Mouse (Mus musculus): ENCODE measurements at regions not wholly inside any gene's neighbourhood (a gene's known extent, or its start where the extent isn't known, plus 50 kb on each side); places are given as distances from the start of the nearest gene placed in this dataset.

- Histone ChIP-seq H3K9ac (ENCODE audit: low read depth, low read length) (no peak overlapping the region), H3K4me2 (no peak overlapping the region), H3K4me3 (ENCODE audit: low read depth, low read length) (no peak overlapping the region), H3K27me3 (ENCODE audit: control insufficient read depth, insufficient read depth, low read length) (no peaks in the 10 kb centered on the region), H3K4me1 (ENCODE audit: control insufficient read depth, insufficient read depth, low read length) (no peaks in the 10 kb centered on the region), H3K36me3 (ENCODE audit: control insufficient read depth, insufficient read depth, low read length) (no peaks in the 10 kb centered on the region), H3K9me3 (replicated peaks; ENCODE audit: control insufficient read depth, low read length) (no peaks in the 10 kb centered on the region), H3K27ac (ENCODE audit: low read depth, low read length) (peak overlapping the region; percentile 62)
- WGBS (ENCODE audit: insufficient replicate concordance): 48% methylated on average over 10 of the region's 10 CpGs
- ATAC-seq (replicated peaks; ENCODE audit: insufficient number of reproducible peaks, low FRiP score, low TSS enrichment): no peak; the same call in 1 of the 2 replicates
Measured at GRCm38 (mm10) chr13:71372701-71373685, 531.4 kb upstream of the Adamts16 start.

- H3K4me1 ChIP-seq (ENCODE audit: control insufficient read depth, insufficient read depth, low read length): no peaks in the 10 kb centered on the region
- H3K4me3 ChIP-seq (ENCODE audit: low read depth, low read length): no peak overlapping the region
- no peak for ATAC-seq (replicated peaks; ENCODE audit: insufficient number of reproducible peaks, low FRiP score, low TSS enrichment)
- WGBS (ENCODE audit: insufficient replicate concordance): 62% methylated on average over 3 of the region's 3 CpGs
- H3K9me3 ChIP-seq (replicated peaks; ENCODE audit: control insufficient read depth, low read length): no peaks in the 10 kb centered on the region
- no peak overlapping the region for H3K4me2 ChIP-seq
- H3K36me3 ChIP-seq (ENCODE audit: control insufficient read depth, insufficient read depth, low read length): no peaks in the 10 kb centered on the region
- no peak overlapping the region for H3K27ac ChIP-seq (ENCODE audit: low read depth, low read length)
- H3K9ac ChIP-seq (ENCODE audit: low read depth, low read length): no peak overlapping the region
- no peaks in the 10 kb centered on the region for H3K27me3 ChIP-seq (ENCODE audit: control insufficient read depth, insufficient read depth, low read length)
Measured at GRCm38 (mm10) chr13:71369832-71370231, 528.2 kb upstream of the Adamts16 start.

- no peaks in the 10 kb centered on the region for H3K36me3 ChIP-seq (ENCODE audit: control insufficient read depth, insufficient read depth, low read length)
- no peak overlapping the region for H3K27ac ChIP-seq (ENCODE audit: low read depth, low read length)
- no peak overlapping the region for H3K4me2 ChIP-seq
- no peak overlapping the region for H3K4me3 ChIP-seq (ENCODE audit: low read depth, low read length)
- WGBS (ENCODE audit: insufficient replicate concordance): 66% methylated on average over 3 of the region's 3 CpGs
- ATAC-seq (replicated peaks; ENCODE audit: insufficient number of reproducible peaks, low FRiP score, low TSS enrichment): no peak
- H3K9ac ChIP-seq (ENCODE audit: low read depth, low read length): no peak overlapping the region
- H3K4me1 ChIP-seq (ENCODE audit: control insufficient read depth, insufficient read depth, low read length): no peaks in the 10 kb centered on the region
- no peaks in the 10 kb centered on the region for H3K9me3 ChIP-seq (replicated peaks; ENCODE audit: control insufficient read depth, low read length)
- no peaks in the 10 kb centered on the region for H3K27me3 ChIP-seq (ENCODE audit: control insufficient read depth, insufficient read depth, low read length)
Measured at GRCm38 (mm10) chr13:71365261-71365660, 523.6 kb upstream of the Adamts16 start.

GRCm38 (mm10) chr13:71362311-71362710 lies 520.7 kb upstream of the Adamts16 start:
- Histone ChIP-seq H3K9me3 (replicated peaks; ENCODE audit: control insufficient read depth, low read length) (no peaks in the 10 kb centered on the region), H3K4me1 (ENCODE audit: control insufficient read depth, insufficient read depth, low read length) (no peaks in the 10 kb centered on the region), H3K27ac (ENCODE audit: low read depth, low read length) (no peak overlapping the region), H3K4me3 (ENCODE audit: low read depth, low read length) (no peak overlapping the region), H3K36me3 (ENCODE audit: control insufficient read depth, insufficient read depth, low read length) (no peaks in the 10 kb centered on the region), H3K4me2 (no peak overlapping the region), H3K9ac (ENCODE audit: low read depth, low read length) (no peak overlapping the region), H3K27me3 (ENCODE audit: control insufficient read depth, insufficient read depth, low read length) (no peaks in the 10 kb centered on the region)
- WGBS (ENCODE audit: insufficient replicate concordance): 85% methylated on average over 5 of the region's 5 CpGs
- no peak for ATAC-seq (replicated peaks; ENCODE audit: insufficient number of reproducible peaks, low FRiP score, low TSS enrichment)

- Histone ChIP-seq H3K4me2 (no peak overlapping the region), H3K9me3 (replicated peaks; ENCODE audit: control insufficient read depth, low read length) (no peaks in the 10 kb centered on the region)
Measured at GRCm38 (mm10) chr13:71359112-71359511, 517.5 kb upstream of the Adamts16 start.

GRCm38 (mm10) chr13:71350787-71351186 lies 509.2 kb upstream of the Adamts16 start:
- Histone ChIP-seq H3K36me3 (ENCODE audit: control insufficient read depth, insufficient read depth, low read length) (no peaks in the 10 kb centered on the region), H3K4me1 (ENCODE audit: control insufficient read depth, insufficient read depth, low read length) (no peaks in the 10 kb centered on the region), H3K27me3 (ENCODE audit: control insufficient read depth, insufficient read depth, low read length) (no peaks in the 10 kb centered on the region), H3K9me3 (replicated peaks; ENCODE audit: control insufficient read depth, low read length) (no peaks in the 10 kb centered on the region), H3K9ac (ENCODE audit: low read depth, low read length) (no peak overlapping the region), H3K4me3 (ENCODE audit: low read depth, low read length) (no peak overlapping the region), H3K4me2 (no peak overlapping the region), H3K27ac (ENCODE audit: low read depth, low read length) (no peak overlapping the region)
- ATAC-seq (replicated peaks; ENCODE audit: insufficient number of reproducible peaks, low FRiP score, low TSS enrichment): no peak
- WGBS (ENCODE audit: insufficient replicate concordance): 82% methylated on average over 7 of the region's 7 CpGs

More at GRCm38 (mm10) chr13:71359112-71359511, 517.5 kb upstream of the Adamts16 start:
- Histone ChIP-seq H3K27ac (ENCODE audit: low read depth, low read length) (no peak overlapping the region), H3K36me3 (ENCODE audit: control insufficient read depth, insufficient read depth, low read length) (no peaks in the 10 kb centered on the region), H3K27me3 (ENCODE audit: control insufficient read depth, insufficient read depth, low read length) (no peaks in the 10 kb centered on the region), H3K9ac (ENCODE audit: low read depth, low read length) (no peak overlapping the region), H3K4me3 (ENCODE audit: low read depth, low read length) (no peak overlapping the region), H3K4me1 (ENCODE audit: control insufficient read depth, insufficient read depth, low read length) (no peaks in the 10 kb centered on the region)
- no peak for ATAC-seq (replicated peaks; ENCODE audit: insufficient number of reproducible peaks, low FRiP score, low TSS enrichment)
- WGBS (ENCODE audit: insufficient replicate concordance): 82% methylated on average over 11 of the region's 11 CpGs

GRCm38 (mm10) chr13:71342921-71343320 lies 501.3 kb upstream of the Adamts16 start:
- Histone ChIP-seq H3K36me3 (ENCODE audit: control insufficient read depth, insufficient read depth, low read length) (no peaks in the 10 kb centered on the region), H3K9ac (ENCODE audit: low read depth, low read length) (no peak overlapping the region), H3K9me3 (replicated peaks; ENCODE audit: control insufficient read depth, low read length) (no peaks in the 10 kb centered on the region), H3K4me2 (no peak overlapping the region), H3K27ac (ENCODE audit: low read depth, low read length) (no peak overlapping the region), H3K27me3 (ENCODE audit: control insufficient read depth, insufficient read depth, low read length) (no peaks in the 10 kb centered on the region), H3K4me3 (ENCODE audit: low read depth, low read length) (no peak overlapping the region), H3K4me1 (ENCODE audit: control insufficient read depth, insufficient read depth, low read length) (no peaks in the 10 kb centered on the region)
- WGBS (ENCODE audit: insufficient replicate concordance): 80% methylated on average over 1 of the region's 1 CpGs
- ATAC-seq (replicated peaks; ENCODE audit: insufficient number of reproducible peaks, low FRiP score, low TSS enrichment): no peak

GRCm38 (mm10) chr13:71338700-71339099 lies 497.1 kb upstream of the Adamts16 start:
- Histone ChIP-seq H3K36me3 (ENCODE audit: control insufficient read depth, insufficient read depth, low read length) (no peaks in the 10 kb centered on the region), H3K27ac (ENCODE audit: low read depth, low read length) (no peak overlapping the region), H3K4me3 (ENCODE audit: low read depth, low read length) (no peak overlapping the region), H3K4me2 (no peak overlapping the region), H3K4me1 (ENCODE audit: control insufficient read depth, insufficient read depth, low read length) (no peaks in the 10 kb centered on the region), H3K27me3 (ENCODE audit: control insufficient read depth, insufficient read depth, low read length) (no peaks in the 10 kb centered on the region), H3K9me3 (replicated peaks; ENCODE audit: control insufficient read depth, low read length) (no peaks in the 10 kb centered on the region), H3K9ac (ENCODE audit: low read depth, low read length) (no peak overlapping the region)
- 78% methylated on average over 6 of the region's 6 CpGs for WGBS (ENCODE audit: insufficient replicate concordance)
- no peak for ATAC-seq (replicated peaks; ENCODE audit: insufficient number of reproducible peaks, low FRiP score, low TSS enrichment)

GRCm38 (mm10) chr13:71334925-71335324 lies 493.3 kb upstream of the Adamts16 start:
- H3K4me3 ChIP-seq (ENCODE audit: low read depth, low read length): no peak overlapping the region

More at GRCm38 (mm10) chr13:71334925-71335324, 493.3 kb upstream of the Adamts16 start:
- Histone ChIP-seq H3K27me3 (ENCODE audit: control insufficient read depth, insufficient read depth, low read length) (no peaks in the 10 kb centered on the region), H3K27ac (ENCODE audit: low read depth, low read length) (no peak overlapping the region), H3K9me3 (replicated peaks; ENCODE audit: control insufficient read depth, low read length) (no peaks in the 10 kb centered on the region), H3K4me1 (ENCODE audit: control insufficient read depth, insufficient read depth, low read length) (no peaks in the 10 kb centered on the region), H3K4me2 (no peak overlapping the region), H3K9ac (ENCODE audit: low read depth, low read length) (no peak overlapping the region), H3K36me3 (ENCODE audit: control insufficient read depth, insufficient read depth, low read length) (no peaks in the 10 kb centered on the region)
- no peak for ATAC-seq (replicated peaks; ENCODE audit: insufficient number of reproducible peaks, low FRiP score, low TSS enrichment)
- 71% methylated on average over 4 of the region's 4 CpGs for WGBS (ENCODE audit: insufficient replicate concordance)
